Mouse (Mus musculus): ENCODE results near the gene Pom121. TPM values are rescaled to one million over a fixed set of nuclear protein-coding genes. Genes with fewer than 3 reads are reported as not detected.

The Pom121 gene
- 51.6 TPM for total RNA-seq (2023)

GRCm38 (mm10) chr5:135394004-135394823, at the start of gene Pom121:
Pom121 (minus strand) TSS chr5:135394546.

GRCm38 (mm10) chr5:135369787-135370654, 24.3 kb downstream of the Pom121 start, which contains the start of gene Nsun5:
Nsun5 (plus strand) TSS chr5:135369953.

GRCm38 (mm10) chr5:135352995-135353394, 41.4 kb downstream of the Pom121 start, which contains the start of gene Trim50:
Trim50 (plus strand) TSS chr5:135353295.

GRCm38 (mm10) chr5:135349862-135350261, 44.5 kb downstream of the Pom121 start, which contains the start of gene Fkbp6:
Fkbp6 (minus strand) TSS chr5:135350044.

Other genes with a start within 250 kb of the Pom121 start
- gene Tbl2, start 244.9 kb downstream of the Pom121 start, total RNA-seq (2023) = 10.0 TPM
- gene Bcl7b, start 226.3 kb downstream of the Pom121 start, total RNA-seq (2023) = 79.5 TPM
- 89.3 TPM for gene Baz1b, start 207.3 kb downstream of the Pom121 start, total RNA-seq (2023)
- not detected for gene Fzd9, start 143.3 kb downstream of the Pom121 start, total RNA-seq (2023)
- gene Fkbp6, start 44.5 kb downstream of the Pom121 start, total RNA-seq (2023) = not detected
- gene Trim50, start 41.3 kb downstream of the Pom121 start, total RNA-seq (2023) = not detected
- 35.6 TPM for gene Nsun5, start 24.6 kb downstream of the Pom121 start, total RNA-seq (2023)
- gene Hip1, start 150.6 kb upstream of the Pom121 start, total RNA-seq (2023) = 3.6 TPM
- gene Ccl26, start 169.0 kb upstream of the Pom121 start, total RNA-seq (2023) = not detected
- gene Ccl24, start 178.5 kb upstream of the Pom121 start, total RNA-seq (2023) = not detected
- gene Rhbdd2, start 238.1 kb upstream of the Pom121 start, total RNA-seq (2023) = 17.7 TPM